Mouse (Mus musculus) E14TG2a.4 (cell line): ENCODE measurements around the gene Cisd3.

Experiments used
- H3K27me3 ChIP-seq: 2 replicates; pipeline ENCODE4 v1.6.1; 2014; ENCODE audit warnings: low read length, control low read depth; ENCODE audit not compliant: insufficient read depth
- H3K36me3 ChIP-seq: 2 replicates; pipeline ENCODE4 v1.6.1; 2014; ENCODE audit warnings: low read length, control low read depth; ENCODE audit not compliant: insufficient read depth
- H3K4me1 ChIP-seq: replicated peaks from 2 replicates; pipeline ENCODE4 v1.6.1; 2014; ENCODE audit warnings: low read depth, low read length, control low read depth
- H3K4me3 ChIP-seq: replicated peaks from 2 replicates; pipeline ENCODE4 v1.5.1; 2014; ENCODE audit warnings: mild to moderate bottlenecking, low read length
- H3K9me3 ChIP-seq: 2 replicates; pipeline ENCODE4 v1.6.1; 2014; ENCODE audit warnings: low read length, control low read depth
- CTCF ChIP-seq: conservative IDR thresholded peaks from 2 replicates; pipeline ENCODE4 v1.5.1; 2014; ENCODE audit warnings: low read length
- NANOG ChIP-seq: IDR thresholded peaks from 2 replicates; pipeline ENCODE4 v1.6.1; 2014; ENCODE audit warnings: borderline replicate concordance, low read length, mixed read lengths
- POU5F1 ChIP-seq: IDR thresholded peaks from 2 replicates; pipeline ENCODE4 v1.6.1; 2014; ENCODE audit warnings: low read length, borderline replicate concordance

The Cisd3 gene

DNA sequence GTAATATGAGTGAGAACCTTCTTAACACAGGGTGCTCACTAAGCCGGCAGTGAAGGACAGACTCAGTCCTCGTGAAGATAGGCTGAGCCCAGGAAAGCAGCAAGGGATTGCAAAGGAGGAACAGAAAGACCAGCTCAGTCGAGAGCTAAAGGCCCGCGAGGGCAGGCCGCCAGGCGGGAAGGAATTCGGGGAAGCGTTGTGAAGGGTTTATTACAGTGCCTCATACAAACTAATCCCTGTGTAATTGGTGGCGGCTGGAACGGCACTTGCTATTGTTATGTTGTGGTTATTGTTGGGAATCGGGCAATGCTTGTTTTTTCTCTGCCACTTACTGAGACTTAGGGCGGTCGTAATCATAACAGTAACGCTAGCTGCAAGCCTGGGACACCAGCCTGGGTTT lies 8.2 kb upstream of the Cisd3 start:
- Histone ChIP-seq H3K4me1 (peaks cover 99% of the 10 kb centered on the region), H3K4me3 (peak overlapping the region; percentile 90), H3K9me3 (no peaks in the 10 kb centered on the region), H3K36me3 (peaks cover 100% of the 10 kb centered on the region), H3K27me3 (no peaks in the 10 kb centered on the region)
- TF ChIP-seq NANOG, result no peak
- TF ChIP-seq POU5F1, result no peak
- TF ChIP-seq CTCF, result no peak

GRCm38 (mm10) chr11:97677842-97678241 lies 7.8 kb upstream of the Cisd3 start:
- Histone ChIP-seq H3K27me3 (no peaks in the 10 kb centered on the region), H3K36me3 (peaks cover 100% of the 10 kb centered on the region), H3K9me3 (no peaks in the 10 kb centered on the region), H3K4me3 (peak overlapping the region; percentile 90), H3K4me1 (peaks cover 99% of the 10 kb centered on the region)
- TF ChIP-seq POU5F1, result no peak
- TF ChIP-seq CTCF, result peak; percentile 58

- Histone ChIP-seq H3K27me3 (no peaks in the 10 kb centered on the region), H3K4me3 (peak overlapping the region; percentile 90), H3K9me3 (no peaks in the 10 kb centered on the region), H3K4me1 (peaks cover 99% of the 10 kb centered on the region), H3K36me3 (peaks cover 100% of the 10 kb centered on the region)
- no peak for TF ChIP-seq POU5F1
- no peak for TF ChIP-seq NANOG
- no peak for TF ChIP-seq CTCF
Measured at GRCm38 (mm10) chr11:97678301-97678700, 7.3 kb upstream of the Cisd3 start.

- Histone ChIP-seq H3K4me3 (peak overlapping the region; percentile 60), H3K4me1 (peaks cover 99% of the 10 kb centered on the region), H3K27me3 (no peaks in the 10 kb centered on the region), H3K36me3 (peaks cover 98% of the 10 kb centered on the region), H3K9me3 (no peaks in the 10 kb centered on the region)
- TF ChIP-seq NANOG (no peak), POU5F1 (no peak), CTCF (no peak)
Measured at GRCm38 (mm10) chr11:97680430-97680829, 5.2 kb upstream of the Cisd3 start.

- no peak for TF ChIP-seq CTCF
- TF ChIP-seq NANOG, result no peak
- TF ChIP-seq POU5F1, result no peak
- Histone ChIP-seq H3K4me1 (peaks cover 94% of the 10 kb centered on the region), H3K27me3 (no peaks in the 10 kb centered on the region), H3K9me3 (no peaks in the 10 kb centered on the region), H3K4me3 (peak overlapping the region; percentile 53), H3K36me3 (peaks cover 89% of the 10 kb centered on the region)
Measured at GRCm38 (mm10) chr11:97682504-97683055, 3.0 kb upstream of the Cisd3 start.

GRCm38 (mm10) chr11:97684063-97684680 lies 1.5 kb upstream of the Cisd3 start:
- H3K4me3 ChIP-seq, result peak overlapping the region; percentile 72
- H3K27me3 ChIP-seq, result no peaks in the 10 kb centered on the region
- peaks cover 93% of the 10 kb centered on the region for H3K4me1 ChIP-seq
- TF ChIP-seq CTCF (no peak), POU5F1 (no peak), NANOG (no peak)
- H3K9me3 ChIP-seq, result no peaks in the 10 kb centered on the region
- H3K36me3 ChIP-seq, result peaks cover 89% of the 10 kb centered on the region

- Histone ChIP-seq H3K9me3 (no peaks in the 10 kb centered on the region), H3K4me3 (peak overlapping the region; percentile 72), H3K27me3 (no peaks in the 10 kb centered on the region), H3K4me1 (peaks cover 92% of the 10 kb centered on the region), H3K36me3 (peaks cover 89% of the 10 kb centered on the region)
- no peak for TF ChIP-seq CTCF
- no peak for TF ChIP-seq NANOG
- TF ChIP-seq POU5F1, result no peak
Measured at GRCm38 (mm10) chr11:97684766-97685165, 860 bp upstream of the Cisd3 start.

GRCm38 (mm10) chr11:97686322-97686908 lies 789 bp downstream of the Cisd3 start:
- peaks cover 93% of the 10 kb centered on the region for H3K4me1 ChIP-seq
- H3K36me3 ChIP-seq, result peaks cover 89% of the 10 kb centered on the region
- TF ChIP-seq CTCF (no peak), NANOG (no peak), POU5F1 (no peak)
- H3K9me3 ChIP-seq, result no peaks in the 10 kb centered on the region
- peak overlapping the region; percentile 72 for H3K4me3 ChIP-seq
- H3K27me3 ChIP-seq, result no peaks in the 10 kb centered on the region

DNA sequence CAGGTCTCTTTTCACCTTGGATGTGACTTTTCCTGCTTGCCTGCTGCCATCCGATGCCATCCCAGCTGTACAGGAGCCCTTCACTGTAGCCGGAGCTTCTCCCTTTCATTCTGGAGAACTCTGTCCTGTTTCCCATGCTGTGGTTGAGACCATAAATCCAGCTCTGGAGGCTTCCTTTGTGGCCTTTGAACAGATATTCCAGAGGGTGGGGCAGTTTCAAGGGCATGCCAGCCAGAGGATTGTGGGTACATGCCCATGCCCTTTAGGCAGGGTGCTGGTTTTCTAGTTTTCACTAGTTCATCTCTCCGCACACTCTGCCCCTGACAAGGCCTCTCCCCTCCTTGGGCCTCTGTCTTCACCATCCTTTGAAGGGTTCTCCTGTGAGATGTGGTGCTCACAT lies 1.4 kb downstream of the Cisd3 start:
- Histone ChIP-seq H3K36me3 (peaks cover 89% of the 10 kb centered on the region), H3K9me3 (no peaks in the 10 kb centered on the region), H3K4me1 (peaks cover 93% of the 10 kb centered on the region), H3K27me3 (no peaks in the 10 kb centered on the region), H3K4me3 (peak overlapping the region; percentile 72)
- no peak for TF ChIP-seq NANOG
- TF ChIP-seq POU5F1, result no peak
- TF ChIP-seq CTCF, result no peak
